Mouse (Mus musculus) CD4-positive, CD25-positive, alpha-beta regulatory T cell, adult 2 months (primary cell): ENCODE results near the gene Pnrc2.

ENCODE experiments used
- DNase-seq: peaks from one replicate; pipeline ENCODE4 v3.0.0-alpha.2; 2012; ENCODE audit warnings: low read depth, low spot score

Pnrc2 gene

GRCm38 (mm10) chr4:135892884-135893283 lies 19.2 kb upstream of the Pnrc2 start:
- DNase-seq = no peak

GRCm38 (mm10) chr4:135891539-135891938 lies 17.9 kb upstream of the Pnrc2 start:
- no peak for DNase-seq

- DNase-seq = peak; percentile 92
Observed at GRCm38 (mm10) chr4:135889884-135890283, 16.2 kb upstream of the Pnrc2 start.

GRCm38 (mm10) chr4:135889146-135889883 lies 15.7 kb upstream of the Pnrc2 start:
- DNase-seq = no peak

GRCm38 (mm10) chr4:135888448-135889057 lies 14.9 kb upstream of the Pnrc2 start:
- no peak for DNase-seq

DNA sequence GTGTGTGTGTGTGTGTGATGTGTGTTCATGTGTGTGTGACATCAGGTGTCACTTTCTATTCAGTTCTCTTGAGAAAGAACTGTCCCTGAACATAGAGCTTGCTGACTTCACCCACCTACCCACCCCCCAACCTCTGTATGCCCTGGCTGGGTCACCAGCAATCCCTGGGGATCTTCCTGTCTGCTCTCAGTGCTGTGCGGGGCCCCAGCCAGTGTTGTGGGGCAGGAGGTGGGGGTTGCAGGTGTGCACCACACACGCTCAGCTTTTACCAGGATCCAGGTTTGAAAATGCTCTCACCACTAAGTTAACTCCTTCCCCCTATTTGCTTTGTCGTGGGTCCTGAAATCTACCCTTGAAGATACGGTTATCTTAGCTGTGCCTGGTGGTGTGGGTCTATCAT lies 12.5 kb upstream of the Pnrc2 start:
- no peak for DNase-seq

- no peak for DNase-seq
Observed at GRCm38 (mm10) chr4:135885676-135886075, 12.0 kb upstream of the Pnrc2 start.

- no peak for DNase-seq
Observed at GRCm38 (mm10) chr4:135884531-135884930, 10.9 kb upstream of the Pnrc2 start.

- DNase-seq = peak; percentile 56
Observed at GRCm38 (mm10) chr4:135883881-135884516, 10.3 kb upstream of the Pnrc2 start.

GRCm38 (mm10) chr4:135883401-135883851 lies 9.8 kb upstream of the Pnrc2 start:
- DNase-seq = no peak

GRCm38 (mm10) chr4:135882023-135882422 lies 8.4 kb upstream of the Pnrc2 start:
- DNase-seq = no peak

GRCm38 (mm10) chr4:135880576-135880975 lies 6.9 kb upstream of the Pnrc2 start:
- DNase-seq = no peak

DNA sequence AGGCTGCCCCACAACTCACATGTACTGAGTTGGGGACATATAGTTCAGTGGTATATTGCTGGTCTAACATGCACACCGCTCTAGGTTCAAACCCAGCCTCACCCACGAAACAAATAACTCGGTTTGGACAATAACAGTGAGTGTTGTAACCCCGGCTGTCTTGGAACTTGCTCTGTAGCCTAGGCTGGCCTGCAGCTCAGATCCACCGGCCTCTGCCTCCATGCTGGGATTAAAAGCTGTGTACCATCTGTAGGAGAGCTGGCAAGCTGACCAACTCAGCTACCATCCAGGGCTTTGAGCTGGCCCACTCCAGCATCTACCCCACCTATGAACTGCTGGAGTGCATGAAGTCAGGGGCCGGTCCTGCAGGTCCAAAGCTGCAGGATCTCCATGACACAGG lies 6.4 kb upstream of the Pnrc2 start:
- DNase-seq = no peak

GRCm38 (mm10) chr4:135879021-135879420 lies 5.4 kb upstream of the Pnrc2 start:
- no peak for DNase-seq

GRCm38 (mm10) chr4:135877742-135878141 lies 4.1 kb upstream of the Pnrc2 start:
- peak; percentile 11 for DNase-seq

DNA sequence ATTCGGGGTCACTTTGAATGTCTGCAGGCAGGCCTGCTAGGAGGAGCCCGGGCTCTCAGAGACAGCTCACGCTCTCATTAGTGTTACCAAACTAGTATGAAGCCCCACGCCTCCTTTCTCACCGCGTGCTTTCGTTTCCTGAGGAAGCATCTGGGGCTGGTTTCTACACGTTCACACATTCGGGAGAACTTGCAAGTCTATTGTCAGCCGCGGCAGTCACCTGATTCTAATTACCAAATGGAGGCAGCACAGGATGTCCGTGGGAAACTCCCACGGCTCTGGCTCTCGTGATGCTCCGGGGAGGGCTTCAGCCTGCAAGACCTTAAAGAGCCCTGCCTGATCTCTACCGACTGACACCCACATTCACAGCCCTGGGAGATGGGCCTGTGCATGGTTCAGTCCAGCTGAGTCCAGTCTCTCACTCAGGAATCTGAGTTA lies 3.0 kb upstream of the Pnrc2 start:
- peak; percentile 95 for DNase-seq

DNA sequence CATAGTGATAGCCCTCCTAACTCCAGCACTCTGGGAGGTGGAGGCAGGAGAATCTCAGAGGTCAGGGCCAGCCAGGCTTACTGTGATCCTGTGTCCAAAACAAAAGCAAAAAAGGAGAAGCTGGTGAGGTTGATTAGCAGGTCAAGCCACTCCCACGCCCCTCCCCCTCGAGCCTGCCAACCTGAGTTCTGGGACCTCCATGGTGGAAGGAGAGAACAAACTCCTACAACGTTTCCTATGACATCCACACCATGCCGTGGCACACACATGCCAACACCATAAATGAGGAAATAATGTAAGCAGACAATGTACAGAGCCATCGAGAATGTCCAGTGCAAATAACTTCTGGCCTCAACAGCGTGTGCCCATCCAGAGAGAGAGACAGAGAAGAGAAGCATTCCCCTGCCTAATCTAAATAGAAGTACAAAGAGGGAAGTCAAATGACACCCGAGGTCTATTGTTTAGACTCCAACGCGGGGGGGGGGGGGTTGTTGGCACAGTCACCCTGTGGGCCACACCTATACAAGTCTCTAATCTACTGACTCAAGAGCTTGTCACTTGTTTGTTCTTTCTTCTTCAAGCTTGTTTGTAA lies 2.4 kb upstream of the Pnrc2 start:
- DNase-seq = peak; percentile 56

- DNase-seq = peak; percentile 59
Observed at GRCm38 (mm10) chr4:135875546-135875945, 1.9 kb upstream of the Pnrc2 start.

DNA sequence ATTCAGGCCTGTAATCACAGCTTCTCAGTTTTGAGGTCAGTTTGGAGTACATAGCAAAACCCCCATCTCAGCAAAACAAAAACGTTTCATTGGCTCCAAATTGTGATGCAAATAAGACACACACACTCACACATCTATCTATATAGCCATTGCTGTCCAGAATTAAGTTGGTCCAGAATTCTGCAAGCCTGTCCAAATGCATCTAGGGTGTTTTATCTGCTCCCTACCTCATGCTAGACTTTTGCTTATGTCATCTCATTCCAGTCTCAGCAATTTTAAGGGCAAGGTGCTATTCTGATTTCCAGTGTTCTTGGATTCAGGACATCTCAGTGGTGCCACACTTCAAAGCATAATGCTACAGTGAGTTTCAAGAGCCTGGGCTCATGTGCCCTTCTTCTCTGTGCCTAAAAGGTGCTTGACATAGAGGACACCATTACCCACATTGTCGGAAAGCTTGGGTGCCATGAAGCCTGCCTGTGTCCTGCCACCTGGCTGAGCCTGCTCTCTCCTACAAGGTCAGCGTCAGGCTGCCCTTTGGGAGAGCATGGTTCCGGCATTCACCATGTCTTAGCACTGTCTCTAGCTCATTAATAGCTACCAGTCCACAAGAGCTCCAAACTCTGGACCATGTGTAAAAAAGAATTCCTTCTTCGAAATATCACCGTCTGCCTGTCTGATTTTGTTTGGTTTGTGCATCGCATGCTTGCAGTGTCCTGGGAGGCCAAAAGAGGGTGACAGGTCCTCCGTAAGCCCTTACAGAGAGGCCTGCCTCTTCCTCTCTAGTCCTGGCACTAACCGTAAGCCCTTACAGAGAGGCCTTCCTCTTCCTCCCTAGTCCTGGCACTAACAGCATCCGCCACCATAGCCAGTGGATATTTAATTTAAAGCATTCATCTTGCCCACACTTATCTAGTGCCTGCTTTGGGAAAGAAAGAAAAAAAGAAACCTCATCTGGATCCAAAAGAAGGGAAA lies 1.2 kb upstream of the Pnrc2 start:
- peak; percentile 28 for DNase-seq

- DNase-seq = no peak
Observed at GRCm38 (mm10) chr4:135872589-135873391, 860 bp downstream of the Pnrc2 start.
